Mouse (Mus musculus) ovary, postnatal 10 days (tissue): Measurements from ENCODE around the gene Zdhhc6.

ENCODE experiments used
- DNase-seq: peaks from one replicate; pipeline ENCODE4 v3.0.0; 2022; ENCODE audit warnings: low spot score

Gene Zdhhc6

DNA sequence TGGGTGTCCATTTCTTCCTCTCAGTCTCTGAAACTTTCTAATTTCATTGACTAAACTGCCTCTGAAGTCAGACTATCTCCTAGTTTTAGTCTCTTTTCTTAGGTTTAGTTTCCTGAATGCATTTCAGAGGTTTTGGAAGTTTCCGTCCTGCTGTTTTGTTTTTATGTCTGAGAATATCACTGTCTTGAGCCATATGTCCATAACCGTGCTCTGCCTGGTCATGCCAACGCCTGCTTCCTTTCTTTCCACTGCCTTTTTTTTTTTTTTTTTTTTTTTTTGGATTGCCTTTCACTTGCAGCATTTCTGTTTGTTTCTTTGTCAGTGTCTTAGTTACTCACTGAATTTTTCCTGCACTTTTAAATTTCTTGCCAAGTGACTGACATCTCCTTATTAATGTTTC lies 15.3 kb downstream of the Zdhhc6 start:
- DNase-seq, result no peak

DNA sequence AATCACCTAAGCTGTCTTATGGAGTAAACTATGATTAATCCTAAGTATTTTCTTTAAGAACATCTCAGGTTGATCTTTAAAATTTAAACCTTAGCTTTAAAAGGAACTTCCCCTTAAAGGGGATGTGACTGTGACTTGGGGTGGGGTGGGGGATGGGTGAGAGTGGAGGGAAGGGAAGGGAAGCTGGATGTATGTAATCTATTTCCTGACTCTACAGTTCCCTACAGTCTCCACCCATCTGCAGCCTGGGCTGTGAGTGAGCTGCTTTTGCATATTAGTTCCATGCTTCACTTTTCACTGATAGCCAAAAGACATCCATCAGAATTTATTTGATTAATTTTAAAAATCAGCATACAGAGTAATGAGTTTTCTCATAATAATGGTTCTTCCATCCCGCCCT lies 16.5 kb downstream of the Zdhhc6 start:
- no peak for DNase-seq

GRCm38 (mm10) chr19:55297961-55298360 lies 17.9 kb downstream of the Zdhhc6 start:
- no peak for DNase-seq

DNA sequence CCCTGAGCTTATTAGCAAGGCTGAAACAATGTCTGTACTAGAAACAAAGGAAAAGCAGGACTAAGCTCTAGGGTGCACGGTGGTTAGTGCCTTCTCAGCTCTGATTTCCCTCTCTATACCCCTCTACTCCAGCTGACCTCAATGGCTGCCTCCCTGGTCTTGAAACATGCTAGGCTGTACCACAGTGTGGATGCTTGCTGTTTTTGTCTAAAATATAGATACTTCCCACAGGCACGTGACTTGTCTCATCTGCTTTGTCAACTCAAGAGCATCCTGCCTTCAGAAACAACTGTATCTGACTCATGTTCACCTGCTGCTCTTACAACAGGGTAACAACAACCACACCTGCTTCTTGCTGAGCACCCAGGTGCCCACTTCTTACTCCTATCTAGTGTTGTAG lies 18.3 kb downstream of the Zdhhc6 start:
- DNase-seq, result no peak

DNA sequence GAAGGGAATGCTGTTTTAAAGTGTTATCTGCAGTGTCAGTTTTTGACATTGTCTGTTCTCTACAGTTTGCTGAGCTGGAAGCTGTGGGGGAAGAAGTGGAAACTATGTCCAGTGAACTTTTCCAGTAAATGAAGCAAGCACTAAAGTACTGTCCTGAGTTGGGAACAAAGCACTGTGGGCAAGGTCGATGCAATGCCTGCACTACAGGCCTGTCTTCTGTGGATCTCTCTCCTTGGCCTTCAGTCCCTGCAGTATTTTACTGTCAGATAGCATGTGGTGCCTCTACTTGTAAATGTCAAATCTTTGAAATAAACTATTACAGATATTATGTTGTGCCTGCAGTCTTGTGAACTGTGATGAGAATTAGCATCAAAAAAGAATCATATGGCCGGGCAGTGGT lies 19.5 kb downstream of the Zdhhc6 start:
- no peak for DNase-seq

- no peak for DNase-seq
Observed at GRCm38 (mm10) chr19:55295556-55295955, 20.3 kb downstream of the Zdhhc6 start.

- DNase-seq, result no peak
Observed at GRCm38 (mm10) chr19:55295075-55295474, 20.8 kb downstream of the Zdhhc6 start.

DNA sequence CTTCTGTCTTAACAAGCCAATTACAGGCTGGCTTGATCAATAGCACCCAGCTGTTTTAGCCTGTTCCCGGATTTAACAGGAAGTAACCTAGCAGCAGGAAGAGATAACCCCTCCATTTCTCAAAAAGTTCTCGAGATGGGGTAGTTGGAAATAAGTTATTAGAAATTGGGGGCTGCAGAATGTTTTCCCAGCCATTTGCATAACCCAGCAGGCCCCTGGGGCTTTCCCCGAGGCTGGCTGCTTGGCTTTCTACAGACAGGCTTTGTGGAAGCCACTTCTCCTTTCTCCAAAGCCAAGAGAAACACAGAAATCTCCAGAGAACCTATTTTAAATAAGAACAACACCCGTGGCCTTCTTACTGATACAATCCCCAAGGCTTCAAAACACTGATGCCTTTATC lies 22.7 kb downstream of the Zdhhc6 start:
- no peak for DNase-seq

- DNase-seq, result no peak
Observed at GRCm38 (mm10) chr19:55292210-55292850, 23.5 kb downstream of the Zdhhc6 start.

DNA sequence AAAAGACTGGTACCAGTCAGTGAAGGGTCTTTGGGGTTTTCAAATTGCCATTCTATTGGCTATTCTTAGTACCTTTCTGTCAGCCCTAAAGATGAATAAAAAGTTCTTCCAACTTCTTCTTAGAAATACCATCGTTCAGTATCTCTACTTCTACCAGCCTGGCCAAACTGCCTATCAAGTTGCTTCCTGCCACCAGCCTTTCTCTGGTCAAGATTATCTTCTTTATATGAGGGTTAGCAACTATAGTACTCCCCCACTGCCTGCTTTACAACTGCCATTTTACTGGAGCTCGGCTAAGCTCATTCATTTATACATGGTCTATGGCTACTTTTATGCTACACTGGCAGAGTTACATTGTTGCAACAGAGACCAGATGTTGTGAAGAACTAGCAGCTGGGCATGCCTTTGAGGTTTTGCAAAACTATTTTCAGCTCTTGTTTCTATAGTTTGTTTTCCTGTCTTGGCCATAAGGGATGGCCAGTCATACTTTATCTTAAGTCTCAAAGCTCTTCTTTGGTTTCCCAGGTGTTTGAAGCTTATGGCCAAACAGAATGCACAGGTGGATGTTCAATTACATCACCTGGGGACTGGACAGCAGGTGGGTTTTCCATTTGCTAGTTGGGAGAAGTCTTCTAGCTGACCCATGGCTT lies 25.1 kb downstream of the Zdhhc6 start:
- DNase-seq, result no peak

GRCm38 (mm10) chr19:55288974-55289373 lies 26.9 kb downstream of the Zdhhc6 start:
- DNase-seq, result no peak

DNA sequence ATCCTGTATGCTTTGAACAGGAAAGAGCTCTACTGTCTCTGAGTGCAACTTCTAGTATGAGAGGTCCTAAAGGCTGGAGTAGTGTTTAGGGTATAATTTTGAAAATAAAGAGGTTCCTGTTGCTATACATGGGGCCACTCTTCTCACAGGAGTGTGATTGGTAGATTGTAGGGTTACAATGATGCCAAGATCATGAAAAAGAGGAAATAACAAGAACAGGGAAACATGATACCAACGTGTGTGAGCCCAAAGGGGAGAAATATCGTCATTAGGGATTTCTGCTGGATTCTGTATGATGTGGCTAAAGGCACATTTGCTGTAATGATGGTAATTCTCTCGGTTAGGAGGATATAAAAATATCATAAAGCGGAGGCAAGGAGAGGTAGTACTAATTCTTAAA lies 29.8 kb downstream of the Zdhhc6 start:
- no peak for DNase-seq

GRCm38 (mm10) chr19:55284093-55284492 lies 31.7 kb downstream of the Zdhhc6 start:
- no peak for DNase-seq

- DNase-seq, result no peak
Observed at GRCm38 (mm10) chr19:55276770-55277169, 39.1 kb downstream of the Zdhhc6 start.

GRCm38 (mm10) chr19:55276100-55276499 lies 39.7 kb downstream of the Zdhhc6 start:
- no peak for DNase-seq

DNA sequence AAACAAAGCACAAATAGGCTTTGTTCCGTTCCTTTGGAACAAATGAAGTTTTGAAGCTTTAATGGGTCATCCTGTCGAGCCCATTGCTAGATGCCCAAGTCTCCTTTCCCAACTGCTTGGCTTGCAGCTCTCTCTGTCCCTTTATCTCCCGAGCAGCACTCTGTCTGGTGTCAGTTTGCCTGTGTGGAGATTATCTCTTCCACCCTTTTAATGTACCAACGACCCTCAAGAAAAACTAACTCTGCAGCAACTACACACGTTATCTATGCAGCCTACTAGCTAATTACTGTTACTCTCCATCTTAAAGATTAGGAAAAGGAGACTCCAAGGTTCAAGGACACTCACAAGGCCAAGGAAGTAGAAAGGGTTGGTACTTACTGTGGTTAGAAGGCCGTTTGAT lies 42.5 kb downstream of the Zdhhc6 start:
- no peak for DNase-seq

DNA sequence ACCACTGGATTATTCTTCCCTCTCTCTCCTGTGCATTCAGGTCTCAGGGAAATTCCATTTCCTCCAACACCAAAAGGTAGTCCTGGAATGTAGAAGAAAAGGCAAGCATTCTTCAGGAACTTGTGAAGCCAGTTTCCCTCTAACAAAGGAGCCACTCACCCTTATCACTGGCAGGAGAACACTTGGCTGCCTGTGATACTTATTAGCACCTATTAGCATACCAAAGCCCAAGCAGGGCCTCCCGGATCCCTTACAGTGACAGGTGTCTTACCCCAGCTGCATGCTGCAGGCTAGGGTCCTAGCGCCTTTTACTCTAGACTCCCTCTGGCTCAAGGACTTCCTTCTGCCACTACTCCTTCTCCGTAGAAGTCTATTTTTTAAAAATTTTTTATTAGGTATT lies 44.4 kb downstream of the Zdhhc6 start:
- no peak for DNase-seq

- no peak for DNase-seq
Observed at GRCm38 (mm10) chr19:55269051-55269450, 46.8 kb downstream of the Zdhhc6 start.

GRCm38 (mm10) chr19:55268150-55268549 lies 47.7 kb downstream of the Zdhhc6 start:
- DNase-seq, result no peak

GRCm38 (mm10) chr19:55266786-55267185 lies 49.0 kb downstream of the Zdhhc6 start:
- no peak for DNase-seq

- DNase-seq, result no peak
Observed at GRCm38 (mm10) chr19:55265269-55265668, 50.6 kb downstream of the Zdhhc6 start.

DNA sequence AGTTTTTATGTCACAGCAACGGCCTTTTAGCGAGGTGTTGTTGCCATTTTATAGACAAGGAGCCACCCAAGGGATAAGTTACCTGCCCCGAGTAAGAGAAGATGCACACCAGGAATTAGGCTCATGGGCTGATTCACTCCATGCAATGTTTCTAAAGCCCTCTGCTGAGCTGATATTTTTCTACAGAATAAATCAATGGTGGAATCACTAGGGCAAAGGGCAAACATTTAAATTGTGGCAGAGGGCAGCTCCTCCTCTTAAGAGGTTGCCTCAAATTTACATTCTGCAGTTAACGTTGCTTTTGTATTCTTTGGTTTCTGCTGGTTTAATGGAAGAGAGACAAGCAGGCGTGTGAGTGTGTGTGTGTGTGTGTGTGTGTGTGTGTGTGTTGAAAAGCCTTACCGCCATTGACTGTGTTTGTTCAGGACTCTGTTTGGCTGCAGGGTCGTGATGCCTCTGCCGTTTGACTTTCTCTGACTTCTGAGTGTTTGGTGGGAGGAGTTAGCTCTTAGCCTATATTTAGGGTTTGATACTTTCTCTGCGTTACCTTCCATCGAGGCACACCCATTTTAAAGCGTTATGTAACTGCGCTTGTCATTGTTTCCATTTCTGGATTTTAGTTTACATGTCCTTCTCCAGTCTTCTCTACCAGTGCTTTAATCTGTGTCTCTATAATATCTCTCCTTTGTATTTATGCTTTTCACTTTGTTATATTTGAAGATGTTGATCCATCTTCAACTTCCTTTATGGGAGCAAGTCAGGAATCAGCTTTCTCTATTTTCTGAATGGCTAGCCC lies 55.2 kb downstream of the Zdhhc6 start:
- no peak for DNase-seq

- no peak for DNase-seq
Observed at GRCm38 (mm10) chr19:55258514-55258913, 57.3 kb downstream of the Zdhhc6 start.
